Mouse (Mus musculus) spleen, embryonic (tissue): ENCODE results near the gene Pqlc3.
"Not testable (repeated sequence)": the region's sequence is repeated elsewhere in the genome, so short reads cannot be mapped to it uniquely, and the experiment has no call there.

Experiments used
- CTCF ChIA-PET: fragments of 350-600 bp; sonication (Branson Sonifier 250); formaldehyde crosslinking; loops from one replicate; lab custom pipeline; 2022; lab: Charles Lee

Pqlc3 gene

DNA sequence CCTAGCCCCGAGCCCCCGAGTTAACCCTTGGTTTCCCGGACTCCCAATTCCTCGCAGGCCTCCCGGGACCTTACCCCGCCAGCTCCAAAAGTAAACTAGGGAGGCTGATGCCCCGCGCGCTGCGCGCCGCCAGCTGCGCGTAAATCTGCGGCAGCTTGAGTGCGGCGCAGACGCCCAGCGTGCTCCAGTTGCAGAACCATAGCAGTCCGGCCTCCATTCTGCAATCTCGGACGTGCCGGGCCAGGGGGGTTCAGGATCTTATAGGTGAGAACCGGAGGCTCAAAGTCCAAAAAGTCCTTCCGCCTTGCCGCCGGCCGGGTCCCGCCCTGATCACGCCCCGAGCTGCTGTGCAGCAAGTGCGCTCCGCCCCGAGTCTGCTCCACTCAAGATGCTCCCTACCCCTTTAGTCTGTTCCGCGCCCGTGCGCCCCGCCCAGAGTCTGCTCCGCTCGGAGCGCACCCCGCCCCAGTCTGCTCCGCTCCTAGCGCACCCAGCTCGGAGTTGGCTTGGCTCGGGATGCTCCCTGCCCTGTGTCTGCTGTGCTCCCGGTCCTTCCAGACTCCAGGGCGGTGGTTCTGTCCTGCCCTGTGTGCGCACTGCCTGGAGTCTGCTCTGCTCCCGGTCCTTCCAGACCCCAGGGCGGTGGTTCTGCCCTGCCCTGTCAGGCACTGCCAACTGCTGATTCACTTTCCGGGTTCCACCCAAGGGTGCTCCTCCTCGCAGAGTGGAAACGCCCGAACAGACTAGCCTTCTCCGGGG, at the start of gene Pqlc3:
TSS of gene Pqlc3 (minus strand) at position 670 of the 759 bp plus-strand sequence.
- CTCF ChIA-PET, result interaction anchor here (0.6 to 0.8 kb wide), 2 partner anchors 26 to 86 kb away, joined by 3 read pairs; no protein-coding TSS in a partner anchor

DNA sequence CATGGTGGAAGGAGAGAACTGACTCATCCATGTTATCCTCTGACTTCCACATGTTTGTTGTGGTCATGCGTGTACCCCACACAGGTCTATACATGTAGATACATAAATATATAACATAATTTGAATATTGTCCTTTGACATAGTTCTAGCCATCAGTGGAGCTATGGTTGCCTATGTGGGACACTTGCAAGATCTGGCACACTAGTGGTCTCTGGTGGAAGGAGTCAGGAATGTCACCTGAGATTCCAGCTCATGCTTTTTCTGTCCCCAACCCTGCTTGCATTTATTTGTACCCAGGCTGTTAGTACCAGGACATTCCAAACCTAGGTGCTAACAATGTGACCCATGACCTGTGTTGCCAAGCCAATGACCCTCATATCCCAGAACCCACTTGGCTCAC, 49.6 kb upstream of the Pqlc3 start:
- CTCF ChIA-PET, result no interaction called here

DNA sequence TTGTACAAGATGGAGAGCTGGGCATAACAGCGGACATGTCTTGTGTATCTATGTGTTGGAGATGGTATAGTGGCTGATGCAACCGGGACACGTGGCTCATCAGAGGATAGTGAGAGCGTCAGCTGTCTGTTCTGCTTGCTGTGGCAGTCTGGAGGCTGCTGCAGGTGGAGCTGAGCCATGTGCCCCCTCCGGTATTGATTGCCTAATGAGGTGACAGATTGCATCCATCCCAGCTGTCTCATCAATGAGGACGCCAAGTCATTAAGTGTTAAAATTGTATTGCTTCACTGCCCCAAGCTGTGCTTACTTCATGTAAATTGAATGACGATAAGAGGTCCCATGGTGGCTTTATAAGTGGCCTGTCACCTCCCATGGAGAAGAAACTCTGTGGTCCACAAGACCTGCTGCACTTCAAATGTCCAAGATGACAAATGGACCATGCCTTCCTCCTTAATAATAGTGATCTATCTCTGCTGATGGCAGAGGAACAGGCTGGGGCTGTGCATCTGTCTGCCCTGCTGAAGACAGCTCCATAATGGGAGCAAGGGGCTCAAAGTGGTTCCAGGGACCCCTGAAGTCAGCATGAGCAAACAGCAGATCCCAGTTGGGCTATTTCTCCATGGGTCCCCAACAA, 48.9 kb upstream of the Pqlc3 start:
- CTCF ChIA-PET, result no interaction called here

DNA sequence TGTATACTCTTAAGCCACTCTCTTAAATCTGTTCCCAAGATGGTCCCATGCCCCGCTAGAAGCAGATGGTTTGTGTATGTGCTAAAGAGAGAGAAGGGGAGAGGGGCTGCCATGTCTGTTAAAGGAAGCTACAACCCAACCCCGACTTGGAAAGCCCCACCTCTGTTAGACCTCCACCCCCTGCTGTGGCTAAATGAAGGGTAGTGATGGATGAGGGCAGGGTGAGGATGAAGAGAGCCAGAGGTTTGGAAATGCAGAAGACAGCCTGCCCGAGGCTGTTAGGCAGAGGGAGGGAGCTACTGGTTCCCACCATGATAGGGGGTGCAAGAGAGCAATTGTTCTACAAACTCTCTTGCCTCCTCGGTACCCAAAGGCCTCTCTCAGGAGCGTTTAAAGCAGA, 43.1 kb upstream of the Pqlc3 start:
- CTCF ChIA-PET, result no interaction called here

DNA sequence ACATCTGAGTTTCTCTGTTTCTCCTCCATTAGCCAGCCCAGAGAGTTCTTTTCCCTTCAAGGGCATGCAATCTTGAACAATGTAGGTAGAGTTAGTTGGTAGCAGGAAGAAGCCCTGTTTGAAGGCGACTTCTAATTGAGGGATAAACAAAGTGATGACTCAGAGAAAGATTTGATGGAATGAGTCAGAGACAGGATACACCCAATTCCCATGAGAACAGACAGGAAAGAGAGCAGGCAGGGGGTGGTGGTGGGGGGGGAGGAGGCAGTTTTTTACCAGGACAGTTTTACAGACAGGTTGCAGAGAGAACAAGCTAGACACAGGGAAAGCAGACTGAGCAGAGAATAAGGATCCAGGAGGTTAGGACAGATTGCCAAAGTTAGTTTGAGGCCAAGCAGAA, 40.4 kb upstream of the Pqlc3 start:
- CTCF ChIA-PET, result no interaction called here

DNA sequence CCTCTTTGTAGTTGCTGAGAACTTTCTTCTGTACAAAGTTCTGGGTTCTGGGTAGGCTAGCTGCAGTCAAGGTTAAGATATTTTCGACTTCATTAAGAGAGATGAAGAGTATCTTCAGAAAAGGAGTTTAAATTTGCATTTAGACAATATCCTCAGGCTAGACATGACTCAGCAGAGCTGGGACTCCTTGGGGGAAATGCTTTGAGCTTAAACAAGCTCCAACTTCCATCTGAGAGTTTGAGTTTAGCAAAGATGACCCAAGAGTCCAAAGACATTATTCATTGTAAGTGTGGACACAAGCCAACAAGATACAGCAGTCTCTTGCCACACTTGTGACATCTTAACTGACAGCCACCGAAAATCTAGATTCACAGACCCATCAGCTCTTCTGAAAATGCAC, 39.2 kb upstream of the Pqlc3 start:
- CTCF ChIA-PET, result no interaction called here

DNA sequence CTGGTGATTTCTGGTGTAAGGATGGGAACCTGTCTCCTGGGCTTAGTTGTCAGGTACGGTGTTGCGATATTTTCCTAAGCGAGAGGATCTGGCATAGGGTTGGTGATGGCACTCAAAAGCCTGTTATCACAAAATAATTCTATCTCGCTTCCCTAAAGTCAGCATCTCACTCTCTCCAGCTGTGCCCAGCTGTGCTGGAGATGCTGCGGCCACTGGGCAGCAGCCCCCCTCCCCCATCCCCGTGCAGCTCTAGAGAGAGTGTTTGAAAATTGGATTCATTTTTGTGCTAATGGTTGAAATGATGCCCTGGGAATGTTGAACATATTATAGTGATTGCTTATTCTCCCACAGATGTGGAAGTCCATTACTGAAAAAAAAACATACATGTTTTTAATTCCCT, 38.0 kb upstream of the Pqlc3 start:
- CTCF ChIA-PET, result no interaction called here

DNA sequence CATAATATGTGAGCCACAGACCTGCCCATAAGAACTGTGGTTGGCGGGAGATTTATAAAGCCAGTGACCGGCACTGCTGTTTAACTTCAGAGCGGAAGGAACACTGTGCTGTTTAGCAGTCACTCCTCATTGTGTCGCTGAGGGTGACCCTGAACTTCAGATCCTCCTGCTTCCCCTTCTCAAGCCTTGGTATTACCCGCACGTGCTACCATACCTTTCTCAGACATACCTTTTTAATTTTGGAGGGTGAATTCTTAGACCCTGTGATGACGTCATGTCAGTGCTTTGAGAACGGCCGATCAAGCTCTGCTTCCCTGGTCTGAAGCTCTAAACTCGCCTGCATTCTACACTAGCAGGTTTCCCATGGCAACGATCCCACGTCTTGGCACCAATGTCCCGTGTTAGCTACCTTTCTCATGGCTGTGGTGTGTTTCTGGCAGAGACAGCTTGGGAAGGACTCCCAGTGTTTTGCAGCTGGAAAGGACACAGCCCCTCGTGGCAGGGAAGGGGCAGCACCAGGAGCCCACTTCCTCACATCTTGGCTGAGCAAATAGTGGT, 36.9 kb upstream of the Pqlc3 start:
- CTCF ChIA-PET, result no interaction called here

DNA sequence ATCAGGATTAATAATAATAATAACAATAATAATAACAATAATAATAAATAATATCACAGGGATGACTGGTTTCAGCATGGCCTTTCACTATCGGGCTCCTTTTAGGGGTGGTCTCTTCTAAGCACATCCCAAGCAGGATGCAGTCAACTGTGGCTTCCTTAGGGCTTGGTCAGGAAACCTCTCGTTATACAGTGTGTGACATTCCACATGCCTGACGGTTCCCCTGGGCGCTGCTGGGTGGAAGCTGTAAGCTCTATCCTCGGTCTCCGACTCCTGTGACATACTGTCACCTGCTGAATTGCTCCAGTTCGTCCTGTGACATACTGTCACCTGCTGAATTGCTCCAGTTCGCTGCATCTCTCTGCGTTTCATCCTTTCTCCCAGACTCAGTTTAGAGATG, 36.3 kb upstream of the Pqlc3 start:
- CTCF ChIA-PET, result no interaction called here

DNA sequence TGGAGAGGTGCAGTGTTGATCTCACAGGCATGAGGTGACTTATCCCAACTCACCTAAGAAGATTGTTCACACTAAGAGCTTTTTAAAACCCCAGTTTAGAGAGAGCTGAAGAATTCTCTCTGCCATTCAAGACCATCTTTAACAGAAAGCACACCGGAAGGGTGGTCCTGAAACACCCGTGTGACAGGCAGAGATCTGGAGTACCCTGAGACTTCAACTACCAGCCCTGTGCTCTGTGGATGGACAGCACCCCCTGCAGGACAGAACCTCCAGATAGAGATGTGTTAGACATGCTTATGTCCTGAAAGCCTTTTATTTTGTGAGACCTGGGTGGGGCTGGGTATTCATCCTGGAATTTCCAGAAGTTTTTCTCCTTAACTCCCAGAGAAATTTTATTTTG, 34.9 kb upstream of the Pqlc3 start:
- CTCF ChIA-PET, result interaction anchor here (0.6 to 1.0 kb wide), 2 partner anchors 16 to 169 kb away, joined by 3 read pairs; no protein-coding TSS in a partner anchor

DNA sequence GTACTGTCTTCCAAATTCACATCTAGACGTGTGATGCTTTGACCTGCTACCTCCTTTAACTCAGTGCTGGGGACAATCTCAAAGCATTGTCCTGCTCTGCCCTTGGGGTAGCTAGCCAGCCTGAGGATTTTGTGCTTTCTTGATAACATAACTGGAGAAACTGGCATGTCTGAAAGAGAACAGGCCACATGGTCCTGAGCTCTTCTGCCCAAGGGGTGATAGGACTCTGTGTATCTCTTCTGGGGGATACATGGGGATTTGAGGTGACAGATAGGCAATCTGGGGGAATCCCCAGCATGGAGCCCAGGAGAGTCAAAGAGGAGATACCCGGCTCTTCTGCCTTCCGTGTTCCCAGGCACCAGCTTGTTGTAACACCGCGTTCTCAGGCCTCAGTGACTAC, 34.5 kb upstream of the Pqlc3 start:
- CTCF ChIA-PET, result interaction anchor here (0.6 to 1.0 kb wide), 3 partner anchors 15 to 366 kb away, joined by 3 read pairs; no protein-coding TSS in a partner anchor

DNA sequence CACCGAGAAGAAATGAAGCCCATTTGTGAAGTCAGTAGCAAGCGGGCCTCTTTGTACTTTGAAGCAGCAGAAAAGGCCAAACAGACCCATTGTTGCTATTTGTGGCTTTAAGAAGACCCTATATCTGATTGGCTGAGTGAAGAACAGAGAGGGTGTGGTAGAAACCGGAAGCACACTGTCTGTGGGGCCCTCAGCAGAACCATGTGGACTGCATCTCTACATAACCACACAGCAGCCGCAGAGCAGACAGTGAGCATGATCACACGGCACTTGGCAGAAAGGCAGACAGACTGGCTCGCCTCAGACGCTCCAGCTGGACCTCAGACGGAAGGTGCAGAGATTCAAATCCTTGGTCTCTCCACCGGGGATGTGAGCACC, 33.2 kb upstream of the Pqlc3 start:
- CTCF ChIA-PET, result no interaction called here

DNA sequence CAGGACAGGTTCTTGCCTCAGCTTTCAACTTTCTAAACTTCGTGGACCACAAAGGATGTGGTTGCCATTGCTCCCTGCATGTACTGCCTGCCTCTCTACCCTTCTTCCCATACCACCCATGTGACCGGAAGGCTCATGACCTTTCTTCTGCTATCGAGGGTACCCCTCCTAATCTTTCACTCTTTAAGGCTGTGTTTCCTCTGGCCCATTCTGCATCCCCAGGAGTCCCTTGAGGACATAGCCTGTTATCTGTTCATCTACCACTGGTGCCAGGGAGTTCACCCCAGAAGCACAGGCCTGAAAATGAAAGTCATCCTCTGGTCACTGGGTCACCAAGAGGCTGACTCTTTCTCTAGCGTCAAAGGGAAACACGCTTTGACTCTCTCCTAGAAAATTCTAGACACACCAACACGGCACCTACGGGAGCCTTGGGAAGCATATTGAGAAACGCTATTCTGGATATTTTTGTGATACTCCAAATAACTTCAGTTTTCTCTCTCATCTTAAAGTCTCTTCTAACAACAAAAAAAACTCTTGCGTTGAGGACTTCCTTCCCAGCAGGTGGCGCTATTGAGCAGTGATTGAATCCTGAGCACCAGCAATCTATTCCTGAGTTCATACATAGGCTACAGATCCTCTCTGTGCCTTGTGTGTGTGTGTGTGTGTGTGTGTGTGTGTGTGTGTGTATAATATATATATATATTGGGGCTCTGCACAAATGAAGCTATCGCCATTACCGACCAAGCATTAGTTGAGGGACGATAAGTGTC, 32.7 kb upstream of the Pqlc3 start:
- CTCF ChIA-PET, result no interaction called here

DNA sequence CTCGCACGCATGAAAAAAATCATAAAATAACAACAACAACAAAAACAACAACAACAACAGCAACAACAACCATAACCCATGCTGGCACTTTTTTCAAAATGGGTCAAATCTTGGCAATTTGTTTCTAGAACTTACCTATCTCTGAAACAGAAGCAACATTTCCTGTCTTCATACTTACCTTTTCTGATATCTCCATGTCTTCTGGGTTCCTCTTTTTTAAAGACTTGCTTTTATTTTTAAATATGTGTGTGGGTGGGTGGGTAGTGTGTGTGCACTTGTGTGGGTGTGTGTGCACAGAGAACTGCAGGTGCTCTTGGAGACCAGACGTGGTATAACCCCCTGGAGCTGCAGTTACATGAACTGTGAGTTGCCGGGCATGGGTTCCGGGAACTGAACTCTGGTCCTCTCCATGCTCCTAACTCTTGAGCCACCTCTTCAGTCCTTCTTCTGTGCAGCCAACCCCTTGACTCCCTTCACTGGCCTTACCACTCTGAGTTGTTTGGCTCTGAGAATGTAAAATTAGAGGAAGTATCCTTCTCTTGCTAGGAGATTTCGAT, 24.4 kb upstream of the Pqlc3 start:
- CTCF ChIA-PET, result no interaction called here

DNA sequence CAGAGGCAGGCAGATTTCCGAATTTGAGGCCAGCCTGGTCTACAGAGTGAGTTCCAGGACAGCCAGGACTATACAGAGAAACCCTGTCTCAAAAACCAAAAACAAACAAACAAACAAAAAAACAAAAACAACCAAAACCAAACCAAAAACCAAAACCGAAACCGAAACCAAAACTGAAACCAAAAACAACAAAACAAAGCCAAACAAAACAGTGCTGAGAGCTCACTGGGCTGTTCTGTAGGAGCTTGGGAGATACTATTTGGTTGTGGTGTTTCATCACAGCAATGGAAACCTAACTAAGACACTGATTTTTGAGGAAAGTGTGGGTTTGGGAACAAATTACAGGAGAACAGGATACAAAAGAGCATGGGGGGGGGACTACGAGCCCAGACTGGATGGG, 21.9 kb upstream of the Pqlc3 start:
- CTCF ChIA-PET, result no interaction called here

DNA sequence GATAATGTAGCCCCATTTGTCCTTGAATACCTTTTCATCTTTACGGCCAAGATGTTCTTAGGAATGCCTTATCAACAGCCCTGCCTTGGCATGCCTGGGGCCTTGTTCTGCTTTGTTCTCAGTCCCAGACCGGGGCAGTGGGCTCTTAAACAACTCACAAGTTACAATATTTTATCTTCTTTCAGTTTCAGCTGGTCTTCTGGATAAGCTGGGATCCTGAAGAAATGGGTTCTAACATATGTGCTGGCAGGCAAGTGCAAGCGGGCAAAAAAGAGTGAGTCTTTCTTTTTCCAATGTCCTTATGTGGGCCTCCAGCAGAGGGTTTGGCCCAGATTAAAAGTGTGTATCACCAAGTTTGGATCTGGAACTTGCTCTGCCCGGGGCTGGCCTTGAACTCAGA, 20.9 kb upstream of the Pqlc3 start:
- CTCF ChIA-PET, result not testable (repeated sequence)

DNA sequence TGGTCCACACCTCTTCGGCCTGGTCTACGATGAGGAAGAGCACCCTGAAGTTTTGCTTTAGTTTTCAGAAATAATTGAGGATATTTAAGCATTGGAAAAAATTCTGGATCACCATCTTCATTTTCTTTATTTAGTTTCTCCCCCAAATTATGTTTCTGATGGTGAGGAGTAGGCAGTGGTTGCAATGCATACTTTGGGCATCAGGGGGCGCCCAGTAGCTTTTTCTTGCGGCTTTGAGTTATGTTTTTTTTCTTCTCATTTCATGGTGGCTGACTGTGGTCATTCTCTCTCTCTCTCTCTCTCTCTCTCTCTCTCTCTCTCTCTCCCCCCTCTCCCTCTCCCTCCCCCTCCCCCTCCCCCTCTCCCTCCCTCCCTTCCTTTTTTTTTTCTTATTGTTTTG, 18.3 kb upstream of the Pqlc3 start:
- CTCF ChIA-PET, result interaction anchor here (0.6 to 1.1 kb wide), 4 partner anchors 16 to 326 kb away, joined by 3 to 12 read pairs (median 5); no protein-coding TSS in a partner anchor

DNA sequence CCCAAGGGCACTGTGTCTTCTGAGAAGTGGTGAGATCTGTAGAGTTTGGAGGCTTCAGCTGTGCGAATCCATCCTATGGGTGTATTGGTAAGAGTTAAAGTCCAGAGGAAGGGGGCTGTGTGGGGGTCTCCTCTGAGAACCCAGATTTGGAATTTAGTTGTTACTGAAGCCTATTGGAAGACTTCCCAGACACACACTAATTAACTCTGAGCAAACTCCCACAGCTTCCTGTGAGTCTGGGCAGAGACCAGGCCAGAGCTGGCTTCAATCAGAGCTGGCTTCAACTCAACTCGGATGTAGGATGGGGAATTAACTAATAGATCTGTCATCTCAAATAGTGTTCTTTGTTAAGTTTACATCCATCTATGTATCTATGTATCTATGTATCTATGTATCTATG, 15.5 kb upstream of the Pqlc3 start:
- CTCF ChIA-PET, result interaction anchor here (0.7 kb wide), 1 partner anchor 23 kb away, joined by 6 read pairs; no protein-coding TSS in a partner anchor

DNA sequence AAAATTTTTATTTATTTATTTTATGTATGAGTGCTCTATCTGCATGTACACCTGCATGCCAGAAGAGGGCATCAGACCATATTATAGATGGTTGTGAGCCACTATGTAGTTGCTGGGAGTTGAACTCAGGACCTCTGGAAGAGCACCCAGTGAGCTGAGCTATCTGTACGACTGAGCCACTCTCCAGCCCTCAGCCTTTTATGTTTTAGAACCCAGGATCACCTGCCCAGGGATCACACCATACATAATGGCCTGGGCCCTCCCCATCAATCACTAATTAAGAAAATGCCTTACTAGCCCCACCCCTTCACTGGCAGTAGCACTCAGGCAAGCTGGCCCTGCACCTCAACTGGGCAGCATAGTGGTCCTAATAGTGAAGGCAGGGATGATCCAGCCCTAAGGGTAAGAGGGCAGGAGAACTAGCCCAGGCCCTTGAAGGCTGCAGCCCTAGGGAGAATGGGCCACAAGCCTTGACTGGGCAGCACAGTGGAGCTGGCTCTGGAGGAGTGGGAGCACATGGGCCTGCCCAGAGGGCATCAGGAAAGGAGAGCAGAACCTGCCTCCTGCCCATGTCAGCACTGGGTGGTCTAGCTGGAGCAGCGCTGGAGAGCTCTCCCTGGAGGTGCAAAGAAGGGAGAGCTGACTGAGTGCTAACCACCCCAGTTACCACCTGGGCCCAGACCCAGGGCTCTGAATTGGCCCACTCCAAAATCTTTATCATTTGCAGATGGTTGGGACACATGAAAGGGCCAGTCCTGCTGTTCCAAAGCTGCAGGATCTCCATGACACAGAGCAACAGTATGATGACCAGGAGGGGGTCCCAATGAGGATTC, 12.1 kb upstream of the Pqlc3 start:
- CTCF ChIA-PET, result interaction anchor here (0.9 kb wide), 1 partner anchor 204 kb away, joined by 3 read pairs; no protein-coding TSS in a partner anchor

DNA sequence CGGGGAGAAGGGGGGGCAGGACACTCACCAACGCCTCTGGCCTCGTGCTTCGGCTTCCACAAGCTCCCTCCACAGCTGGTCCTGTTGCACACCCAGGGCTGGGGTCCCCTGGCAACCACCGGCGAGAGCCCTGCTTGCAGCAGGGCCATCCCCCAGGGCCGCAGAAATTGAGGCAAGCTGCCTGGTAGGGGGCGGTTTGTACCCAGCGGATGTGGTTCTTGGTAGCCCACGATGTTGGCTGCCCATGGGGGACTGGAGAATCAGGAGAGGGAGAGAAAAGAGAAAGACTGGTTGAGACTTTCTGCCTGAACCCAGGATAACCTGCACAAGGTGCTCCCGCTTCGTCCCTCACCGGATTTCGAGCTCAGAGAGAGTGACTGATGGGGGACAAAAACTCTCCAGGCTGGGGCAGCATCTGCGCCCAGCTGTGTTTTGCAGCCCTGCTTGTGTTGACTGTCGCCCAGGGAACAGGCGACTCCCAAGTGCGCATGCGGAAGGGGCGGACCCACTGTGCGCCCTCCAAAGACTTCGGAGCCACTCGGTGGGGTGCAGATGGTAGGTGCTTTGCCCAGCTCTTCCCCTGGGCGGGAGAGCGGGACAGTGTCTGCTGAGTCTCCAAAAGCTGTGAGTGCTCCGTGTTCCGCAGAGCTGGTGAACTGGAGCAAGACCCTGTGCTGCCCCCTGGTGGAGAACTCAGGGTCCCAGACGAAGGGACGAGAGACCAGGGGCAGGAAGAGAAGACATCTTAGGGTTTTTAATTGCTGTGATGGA, 11.1 kb upstream of the Pqlc3 start, which contains the start of gene 2410004P03Rik:
TSS of gene 2410004P03Rik (minus strand) at position 628 of the 771 bp plus-strand sequence.
- CTCF ChIA-PET, result interaction anchor here (1.1 kb wide), 1 partner anchor 8 kb away, joined by 3 read pairs; no protein-coding TSS in a partner anchor
